ENCODE assay signal across 13 mouse cellular contexts in genomic region chr10:27222639-27223315, GRCm38 (mm10).
A peak's percentile ranks its signal among the peaks of the same experiment; 100 is the strongest.
DNase-seq lines count a peak whose midpoint lies in the region; ATAC-seq and TF ChIP-seq lines count a peak whose summit lies in the region.
"Had no signal": no experiment of that assay in that cellular context is flagged by ENCODE, and none has a peak within 500 bp of the region (broad histone marks: within the 10 kb centered on the region; RNA-seq: fewer than 3 reads in every experiment).

No protein-coding gene starts in this region.

- no peak overlapping the region for H3K4me2 ChIP-seq in hindbrain, embryonic 13.5 days
- H3K4me2 ChIP-seq in lung, postnatal 0 days (replicated peaks; ENCODE audit: low read depth, low read length) = no peak overlapping the region
- no peak overlapping the region for H3K4me2 ChIP-seq in intestine, embryonic 16.5 days (ENCODE audit: low read depth, low read length)
- H3K4me2 ChIP-seq: embryonic facial prominence, embryonic 12.5 days; heart, embryonic 13.5 days had no signal

- DNase-seq in cerebellum, adult 9-11 months = no peak
- DNase-seq in hindbrain, embryonic 10.5 days (ENCODE audit: low spot score) = no peak
- peak; percentile 27 for DNase-seq in lung, postnatal 0 days (ENCODE audit: low spot score)
- DNase-seq in lung, adult 2 months = no peak
- DNase-seq in right cerebral cortex, postnatal 36 days (ENCODE audit: low spot score in 2 of 2) = no peak
- DNase-seq: B cell, adult 2 months; right cerebral cortex, postnatal 4 days had no signal

- no peaks in the 10 kb centered on the region for H3K36me3 ChIP-seq in hindbrain, embryonic 13.5 days
- no peaks in the 10 kb centered on the region for H3K36me3 ChIP-seq in hindbrain, embryonic 10.5 days
- no peaks in the 10 kb centered on the region for H3K36me3 ChIP-seq in lung, postnatal 0 days (ENCODE audit: insufficient read depth, low read length)
- H3K36me3 ChIP-seq in intestine, embryonic 16.5 days (ENCODE audit: control insufficient read depth, insufficient read depth, low read length) = no peaks in the 10 kb centered on the region
- H3K36me3 ChIP-seq: embryonic facial prominence, embryonic 12.5 days; heart, embryonic 13.5 days had no signal

- H3K9me3 ChIP-seq in hindbrain, embryonic 13.5 days = no peaks in the 10 kb centered on the region
- no peaks in the 10 kb centered on the region for H3K9me3 ChIP-seq in hindbrain, embryonic 10.5 days
- H3K9me3 ChIP-seq in lung, postnatal 0 days (ENCODE audit: low read length) = no peaks in the 10 kb centered on the region
- H3K9me3 ChIP-seq in intestine, embryonic 16.5 days (ENCODE audit: control insufficient read depth, low read length) = no peaks in the 10 kb centered on the region
- H3K9me3 ChIP-seq: embryonic facial prominence, embryonic 12.5 days; heart, embryonic 13.5 days had no signal

- no peaks in the 10 kb centered on the region for H3K27me3 ChIP-seq in hindbrain, embryonic 13.5 days
- H3K27me3 ChIP-seq in hindbrain, embryonic 10.5 days (ENCODE audit: insufficient read depth, poor library complexity, severe bottlenecking) = no peaks in the 10 kb centered on the region
- H3K27me3 ChIP-seq in lung, postnatal 0 days (replicated peaks; ENCODE audit: insufficient read depth, low read length) = no peaks in the 10 kb centered on the region
- H3K27me3 ChIP-seq in intestine, embryonic 16.5 days (replicated peaks; ENCODE audit: control insufficient read depth, insufficient read depth, low read length) = no peaks in the 10 kb centered on the region
- H3K27me3 ChIP-seq: embryonic facial prominence, embryonic 12.5 days; heart, embryonic 13.5 days had no signal

- peak overlapping the region; percentile 44; the same call in 1 of the 2 replicates for H3K27ac ChIP-seq in hindbrain, embryonic 13.5 days
- no peak overlapping the region for H3K27ac ChIP-seq in hindbrain, embryonic 10.5 days
- H3K27ac ChIP-seq in lung, postnatal 0 days (ENCODE audit: low read length) = no peak overlapping the region
- no peak overlapping the region for H3K27ac ChIP-seq in intestine, embryonic 16.5 days (ENCODE audit: low read length)
- H3K27ac ChIP-seq: embryonic facial prominence, embryonic 12.5 days; heart, embryonic 13.5 days; liver, embryonic 14.5 days had no signal

- no peak for TF ChIP-seq CTCF in lung, postnatal 0 days (IDR thresholded peaks at IDR 0.05)
- TF ChIP-seq CTCF in lung, adult 2 months (IDR thresholded peaks at IDR 0.05; ENCODE audit: insufficient read depth, low read length) = no peak

- no peak overlapping the region for H3K4me3 ChIP-seq in hindbrain, embryonic 13.5 days
- no peak overlapping the region for H3K4me3 ChIP-seq in hindbrain, embryonic 10.5 days
- no peak overlapping the region for H3K4me3 ChIP-seq in lung, postnatal 0 days (ENCODE audit: low read depth, low read length)
- no peak overlapping the region for H3K4me3 ChIP-seq in lung, adult 2 months (replicated peaks; ENCODE audit: extremely low read depth, low read depth, low read length)
- H3K4me3 ChIP-seq in intestine, embryonic 16.5 days (ENCODE audit: low read length) = no peak overlapping the region
- H3K4me3 ChIP-seq: embryonic facial prominence, embryonic 12.5 days; heart, embryonic 13.5 days had no signal

- no peak for TF ChIP-seq EP300 in lung, postnatal 0 days (IDR thresholded peaks at IDR 0.05)

- WGBS in hindbrain, embryonic 13.5 days = 73% methylated on average over 6 of the region's 6 CpGs
- 90% methylated on average over 6 of the region's 6 CpGs for whole genome bisulfite sequencing in hindbrain, embryonic 10.5 days
- WGBS in lung, postnatal 0 days = 61% methylated on average over 6 of the region's 6 CpGs
- WGBS in lung, adult 2 months = 73% methylated on average over 6 of the region's 6 CpGs
- WGBS in intestine, embryonic 16.5 days = 68% methylated on average over 6 of the region's 6 CpGs

- ATAC-seq in cerebellum, adult (ENCODE audit: insufficient number of reproducible peaks, low FRiP score, low TSS enrichment) = peak; percentile 58; the same call in 1 of the 2 replicates
- no peak for ATAC-seq in hindbrain, embryonic 13.5 days (ENCODE audit: low FRiP score)
- no peak; the same call in 1 of the 2 replicates for ATAC-seq in lung, postnatal 0 days
- ATAC-seq in intestine, embryonic 16.5 days = peak; percentile 76

- no peaks in the 10 kb centered on the region for H3K4me1 ChIP-seq in hindbrain, embryonic 13.5 days (replicated peaks)
- no peaks in the 10 kb centered on the region for H3K4me1 ChIP-seq in hindbrain, embryonic 10.5 days (replicated peaks)
- H3K4me1 ChIP-seq in lung, postnatal 0 days (ENCODE audit: insufficient read depth, low read depth, low read length) = no peaks in the 10 kb centered on the region
- H3K4me1 ChIP-seq in lung, adult 2 months (ENCODE audit: control insufficient read depth, insufficient read depth, low read length) = no peaks in the 10 kb centered on the region
- no peaks in the 10 kb centered on the region; the same call in 1 of the 2 replicates for H3K4me1 ChIP-seq in intestine, embryonic 16.5 days (ENCODE audit: control insufficient read depth, insufficient read depth, low read length)
- H3K4me1 ChIP-seq: embryonic facial prominence, embryonic 12.5 days; heart, embryonic 13.5 days had no signal

- TF ChIP-seq POLR2A in lung, adult 2 months (IDR thresholded peaks at IDR 0.05; ENCODE audit: borderline replicate concordance, extremely low read depth, low read depth, low read length) = no peak

- no peak overlapping the region for H3K9ac ChIP-seq in hindbrain, embryonic 13.5 days
- no peak overlapping the region for H3K9ac ChIP-seq in lung, postnatal 0 days (replicated peaks; ENCODE audit: low read depth)
- H3K9ac ChIP-seq in intestine, embryonic 16.5 days (ENCODE audit: low read depth, low read length) = no peak overlapping the region
- H3K9ac ChIP-seq: embryonic facial prominence, embryonic 12.5 days; heart, embryonic 13.5 days; liver, embryonic 14.5 days had no signal

Comparison
In these comparisons a context has a peak if more than half of its experiments do, and no peak if none do; other contexts are left out.
1. ATAC-seq: peak in cerebellum, adult (single experiment) and intestine, embryonic 16.5 days (single experiment); none in hindbrain, embryonic 13.5 days (single experiment) and lung, postnatal 0 days (single experiment).